In the genomic region with DNA sequence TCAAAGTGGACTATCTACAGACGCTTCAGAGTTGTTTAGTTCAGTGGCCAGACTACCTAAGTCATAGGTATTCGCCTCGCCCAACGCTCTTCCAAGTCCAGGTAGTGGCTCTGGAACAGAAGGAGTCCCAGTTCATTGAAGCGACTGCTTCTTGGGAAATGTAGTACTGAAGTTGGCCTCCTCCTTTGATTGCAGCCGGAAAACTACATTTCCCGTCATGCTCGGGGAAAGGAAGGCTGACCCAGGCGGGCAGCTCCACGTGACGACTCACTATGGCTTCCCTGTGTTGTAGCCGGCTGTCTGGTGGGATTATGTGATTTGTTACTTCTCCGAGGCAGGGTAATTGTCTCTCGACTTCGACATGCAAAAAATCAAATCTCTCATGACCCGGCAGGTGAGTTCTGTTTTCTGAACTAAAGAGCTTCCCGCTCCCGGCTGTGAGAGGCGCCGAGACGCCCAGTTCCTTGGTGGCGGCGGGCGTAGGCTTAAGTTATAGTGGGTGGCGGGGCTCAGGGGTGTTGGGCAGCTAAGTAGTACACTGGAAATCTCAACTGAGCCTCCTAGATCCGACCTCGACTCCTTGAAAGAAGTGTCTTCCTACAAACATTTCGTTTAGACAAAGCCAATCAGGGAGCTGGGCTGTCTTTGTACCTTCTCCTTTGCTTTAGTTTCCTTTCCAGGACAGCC, we compare ENCODE assay signal across 8 mouse cellular contexts. TPM values are rescaled to one million over a fixed set of nuclear protein-coding genes. Genes with fewer than 3 reads are reported as not detected.
DNase-seq lines count a peak whose midpoint lies in the region; ATAC-seq lines count a peak whose summit lies in the region.

Gene Hepacam2 (minus strand): TSS at position 137 of the 687 bp plus-strand sequence.
Gene Vps50 (plus strand): TSS at position 221 of the 687 bp plus-strand sequence.

- peak; percentile 93 for DNase-seq in CD4-positive, CD25-positive, alpha-beta regulatory T cell, adult 2 months (ENCODE audit: low read depth, low spot score)
- DNase-seq in fat pad, adult 2 months (ENCODE audit: extremely low read depth, low read depth, low spot score): peak; percentile 50
- peak; percentile 94 for DNase-seq in kidney, postnatal 10 days
- DNase-seq in natural killer cell, adult 2 months (ENCODE audit: low spot score in 2 of 2): peak; percentile 70 to 79

- peak within 1 kb of the TSS; percentile 83 for H3K4me2 ChIP-seq in heart, embryonic 13.5 days
- H3K4me2 ChIP-seq in liver, embryonic 12.5 days: peak within 1 kb of the TSS; percentile 91
- peak within 1 kb of the TSS; percentile 82 for H3K4me2 ChIP-seq in stomach, embryonic 15.5 days

- H3K4me1 ChIP-seq in brown adipose tissue, adult 24 weeks (ENCODE audit: control insufficient read depth, insufficient read depth, insufficient read length, low read length): no peaks in the 10 kb centered on the region; the same call in 1 of the 2 replicates
- H3K4me1 ChIP-seq in heart, embryonic 13.5 days: peaks cover 7% of the 10 kb centered on the region
- peaks cover 13% of the 10 kb centered on the region for H3K4me1 ChIP-seq in liver, embryonic 12.5 days
- H3K4me1 ChIP-seq in stomach, embryonic 15.5 days: peaks cover 8% of the 10 kb centered on the region; the same call in 1 of the 2 replicates

- no peak within 1 kb of the TSS for H3K27ac ChIP-seq in brown adipose tissue, adult 24 weeks (replicated peaks; ENCODE audit: low read depth, low read length)
- H3K27ac ChIP-seq in heart, embryonic 13.5 days (replicated peaks): no peak within 1 kb of the TSS
- H3K27ac ChIP-seq in liver, embryonic 12.5 days: no peak within 1 kb of the TSS; the same call in 1 of the 2 replicates
- no peak within 1 kb of the TSS for H3K27ac ChIP-seq in stomach, embryonic 15.5 days

- ATAC-seq in heart, embryonic 13.5 days (ENCODE audit: extremely low read depth, insufficient number of reproducible peaks, low FRiP score, low TSS enrichment): peak; percentile 89
- ATAC-seq in liver, embryonic 12.5 days: peak; percentile 98
- peak; percentile 99 for ATAC-seq in stomach, embryonic 15.5 days (ENCODE audit: insufficient read depth, low FRiP score, low read depth)

- peak within 1 kb of the TSS; percentile 81 for H3K9ac ChIP-seq in heart, embryonic 13.5 days
- H3K9ac ChIP-seq in liver, embryonic 12.5 days: peak within 1 kb of the TSS; percentile 73
- peak within 1 kb of the TSS; percentile 42; the same call in 1 of the 2 replicates for H3K9ac ChIP-seq in stomach, embryonic 15.5 days

- H3K9me3 ChIP-seq in heart, embryonic 13.5 days: no peaks in the 10 kb centered on the region
- H3K9me3 ChIP-seq in liver, embryonic 12.5 days (replicated peaks): no peaks in the 10 kb centered on the region
- no peaks in the 10 kb centered on the region for H3K9me3 ChIP-seq in stomach, embryonic 15.5 days

- 1% methylated on average over 28 of the region's 28 CpGs for WGBS in heart, embryonic 13.5 days
- under 1% methylated on average over 28 of the region's 28 CpGs for WGBS in liver, embryonic 12.5 days (ENCODE audit: insufficient replicate concordance)
- WGBS in stomach, embryonic 15.5 days: 2% methylated on average over 28 of the region's 28 CpGs

- peaks cover 7% of the 10 kb centered on the region; the same call in 1 of the 2 replicates for H3K27me3 ChIP-seq in heart, embryonic 13.5 days (replicated peaks)
- H3K27me3 ChIP-seq in liver, embryonic 12.5 days (replicated peaks): no peaks in the 10 kb centered on the region; the same call in 1 of the 2 replicates
- H3K27me3 ChIP-seq in stomach, embryonic 15.5 days (replicated peaks): no peaks in the 10 kb centered on the region

- no peaks in the 10 kb centered on the region for H3K36me3 ChIP-seq in heart, embryonic 13.5 days
- no peaks in the 10 kb centered on the region for H3K36me3 ChIP-seq in liver, embryonic 12.5 days
- H3K36me3 ChIP-seq in stomach, embryonic 15.5 days: no peaks in the 10 kb centered on the region

- H3K4me3 ChIP-seq in brown adipose tissue, adult 24 weeks (ENCODE audit: insufficient read depth, low read depth, low read length): peak within 1 kb of the TSS; percentile 85
- peak within 1 kb of the TSS; percentile 76 for H3K4me3 ChIP-seq in heart, embryonic 13.5 days
- peak within 1 kb of the TSS; percentile 80 for H3K4me3 ChIP-seq in liver, embryonic 12.5 days
- peak within 1 kb of the TSS; percentile 66 for H3K4me3 ChIP-seq in stomach, embryonic 15.5 days (replicated peaks)

RNA-seq across cellular contexts. Expression of gene Hepacam2, which starts in this region (rescaled TPM):
- 1.2 and 1.3 TPM in 2 replicates for polyA plus RNA-seq in brown adipose tissue, adult 24 weeks (2012; ENCODE audit: insufficient read depth, insufficient read length, missing spikeins)
- polyA plus RNA-seq in heart, embryonic 13.5 days (2015; fragmentation: Nextera tagmentation; extraction: Ambion mirVana): 0.07 TPM in 1 of 2 replicates, not detected in the other
- 0.05 TPM in 1 of 2 replicates, not detected in the other for polyA plus RNA-seq in liver, embryonic 12.5 days (2016; fragmentation: Nextera tagmentation; extraction: Ambion mirVana)
- 4.5 and 5.9 TPM in 2 replicates for polyA plus RNA-seq in stomach, embryonic 15.5 days (2015; fragmentation: Nextera tagmentation; extraction: Ambion mirVana)

RNA-seq across cellular contexts. Expression of gene Vps50, which starts in this region (rescaled TPM):
- polyA plus RNA-seq in brown adipose tissue, adult 24 weeks (2012; ENCODE audit: insufficient read depth, insufficient read length, missing spikeins): 12.8 and 18.3 TPM in 2 replicates
- 19.2 and 21.0 TPM in 2 replicates for polyA plus RNA-seq in heart, embryonic 13.5 days (2015; fragmentation: Nextera tagmentation; extraction: Ambion mirVana)
- polyA plus RNA-seq in liver, embryonic 12.5 days (2016; fragmentation: Nextera tagmentation; extraction: Ambion mirVana): 17.3 and 17.6 TPM in 2 replicates
- polyA plus RNA-seq in stomach, embryonic 15.5 days (2015; fragmentation: Nextera tagmentation; extraction: Ambion mirVana): 26.7 and 28.4 TPM in 2 replicates
